Mouse (Mus musculus) heart, embryonic 14.5 days (tissue): ENCODE results near the gene Nlrp10. TPM values are rescaled to one million over a fixed set of nuclear protein-coding genes. Genes with fewer than 3 reads are reported as not detected.

Experiments
- ATAC-seq: fragments of 200-750 bp; cut with Nextera tagmentation; 2 replicates; pipeline ENCODE4 v1.8.0; 2017; ENCODE audit warnings: low read depth, moderate TSS enrichment; ENCODE audit not compliant: insufficient number of reproducible peaks, insufficient read depth, low FRiP score
- H3K27ac ChIP-seq, 2 experiments: fragments of 200-500 bp in 1 of 2; fragments of 300-500 bp in 1 of 2; sonication (generic) in 1 of 2; replicated peaks in 1 of 2; 2 replicates each; pipeline ENCODE4 v1.5.1; 2012 to 2014; ENCODE audit warnings: low read depth in 2 of 2, low read length in 2 of 2, control low read depth in 1 of 2, mild to moderate bottlenecking in 1 of 2, mixed read lengths in 1 of 2; ENCODE audit not compliant: control insufficient read depth in 1 of 2, insufficient read depth in 1 of 2
- H3K27me3 ChIP-seq: fragments of 300-500 bp; sonication (generic); 2 replicates; pipeline ENCODE4 v1.6.1; 2014; ENCODE audit warnings: mild to moderate bottlenecking, low read length, control low read depth; ENCODE audit not compliant: control insufficient read depth, insufficient read depth
- H3K36me3 ChIP-seq: fragments of 300-500 bp; sonication (generic); 2 replicates; pipeline ENCODE4 v1.6.1; 2014; ENCODE audit warnings: mild to moderate bottlenecking, control low read depth, low read length, mixed read lengths; ENCODE audit not compliant: control insufficient read depth, insufficient read depth
- H3K4me1 ChIP-seq, 2 experiments: fragments of 200-500 bp in 1 of 2; fragments of 300-500 bp in 1 of 2; sonication (generic) in 1 of 2; 2 replicates each; pipeline ENCODE4 v1.6.1; 2012 to 2014; ENCODE audit warnings: low read length in 2 of 2, control low read depth in 1 of 2, mixed read lengths in 1 of 2; ENCODE audit not compliant: control insufficient read depth in 2 of 2, insufficient read depth in 2 of 2
- H3K4me2 ChIP-seq: fragments of 300-500 bp; sonication (generic); 2 replicates; pipeline ENCODE4 v1.6.1; 2014; ENCODE audit warnings: mild to moderate bottlenecking, low read length
- H3K4me3 ChIP-seq, 2 experiments: fragments of 200-500 bp in 1 of 2; fragments of 300-500 bp in 1 of 2; sonication (generic) in 1 of 2; 2 replicates each; pipeline ENCODE4 v1.5.1; 2012 to 2014; ENCODE audit warnings: low read length in 2 of 2, mild to moderate bottlenecking in 2 of 2, control low read depth in 1 of 2, low read depth in 1 of 2, moderate library complexity in 1 of 2; ENCODE audit not compliant: control insufficient read depth in 1 of 2, insufficient read depth in 1 of 2
- H3K9ac ChIP-seq: fragments of 300-500 bp; sonication (generic); 2 replicates; pipeline ENCODE4 v1.6.1; 2014; ENCODE audit warnings: mild to moderate bottlenecking, low read length
- H3K9me3 ChIP-seq: fragments of 300-500 bp; sonication (generic); 2 replicates; pipeline ENCODE4 v1.6.1; 2016; ENCODE audit warnings: low read length, control low read depth; ENCODE audit not compliant: control insufficient read depth
- WGBS: fragments of 180-500 bp; shearing (Covaris S2); extraction: QIAGEN DNeasy Blood & Tissue Kit; methylation state at CpG from one replicate; pipeline ENCODE4 v1.1.7; 2014; 5-methylcytosine and 5-hydroxymethylcytosine counted together
- polyA plus RNA-seq: library from polyadenylated mRNA; unstranded; fragments of >200 nt; fragmentation: Nextera tagmentation; extraction: Ambion mirVana; gene quantifications from 2 replicates; pipeline ENCODE4 v1.2.1, GENCODE M21; 2014

Nlrp10 gene
- polyA plus RNA-seq, 1 experiment from 2014 or later = 16.3 TPM

- no peaks in the 10 kb centered on the region for H3K27me3 ChIP-seq
- peak overlapping the region; percentile 88 for H3K4me2 ChIP-seq
- H3K4me1 ChIP-seq = peaks cover 6 to 11% of the 10 kb centered on the region in 2 experiments
- peaks cover 42% of the 10 kb centered on the region for H3K36me3 ChIP-seq
- H3K4me3 ChIP-seq = peak overlapping the region; percentile 97 to 99
- peak overlapping the region; percentile 96 for H3K9ac ChIP-seq
- ATAC-seq = no peak
- 77% methylated on average over 7 of the region's 7 CpGs for WGBS
- H3K9me3 ChIP-seq = no peaks in the 10 kb centered on the region
- H3K27ac ChIP-seq = no peak overlapping the region
Observed at GRCm38 (mm10) chr7:108935411-108935810, 5.4 kb upstream of the Nlrp10 start.

DNA sequence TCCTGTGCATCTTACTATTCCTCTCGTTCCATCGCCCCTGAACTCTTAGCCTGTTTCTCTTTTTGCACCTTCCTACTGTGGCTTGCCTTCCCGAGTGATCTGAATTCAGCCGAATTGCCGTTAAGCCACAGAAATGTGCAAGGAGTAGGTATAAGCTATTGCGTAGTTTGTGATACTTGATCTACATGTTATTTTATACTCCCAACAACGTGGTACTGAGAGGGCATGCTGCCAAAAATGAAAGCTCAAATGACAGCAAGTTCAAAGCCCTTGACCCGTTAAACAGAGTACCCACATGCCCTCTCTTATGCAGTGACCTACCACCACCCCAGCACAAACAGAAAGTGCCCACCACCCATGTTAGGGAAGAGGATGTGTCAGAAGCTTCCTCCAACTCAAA is 4.9 kb upstream of the Nlrp10 start:
- Histone ChIP-seq H3K27me3 (no peaks in the 10 kb centered on the region), H3K27ac (peak overlapping the region in 1 of 2 experiments; percentile 75; a peak in 2 of 4 replicates)
- ATAC-seq = no peak

DNA sequence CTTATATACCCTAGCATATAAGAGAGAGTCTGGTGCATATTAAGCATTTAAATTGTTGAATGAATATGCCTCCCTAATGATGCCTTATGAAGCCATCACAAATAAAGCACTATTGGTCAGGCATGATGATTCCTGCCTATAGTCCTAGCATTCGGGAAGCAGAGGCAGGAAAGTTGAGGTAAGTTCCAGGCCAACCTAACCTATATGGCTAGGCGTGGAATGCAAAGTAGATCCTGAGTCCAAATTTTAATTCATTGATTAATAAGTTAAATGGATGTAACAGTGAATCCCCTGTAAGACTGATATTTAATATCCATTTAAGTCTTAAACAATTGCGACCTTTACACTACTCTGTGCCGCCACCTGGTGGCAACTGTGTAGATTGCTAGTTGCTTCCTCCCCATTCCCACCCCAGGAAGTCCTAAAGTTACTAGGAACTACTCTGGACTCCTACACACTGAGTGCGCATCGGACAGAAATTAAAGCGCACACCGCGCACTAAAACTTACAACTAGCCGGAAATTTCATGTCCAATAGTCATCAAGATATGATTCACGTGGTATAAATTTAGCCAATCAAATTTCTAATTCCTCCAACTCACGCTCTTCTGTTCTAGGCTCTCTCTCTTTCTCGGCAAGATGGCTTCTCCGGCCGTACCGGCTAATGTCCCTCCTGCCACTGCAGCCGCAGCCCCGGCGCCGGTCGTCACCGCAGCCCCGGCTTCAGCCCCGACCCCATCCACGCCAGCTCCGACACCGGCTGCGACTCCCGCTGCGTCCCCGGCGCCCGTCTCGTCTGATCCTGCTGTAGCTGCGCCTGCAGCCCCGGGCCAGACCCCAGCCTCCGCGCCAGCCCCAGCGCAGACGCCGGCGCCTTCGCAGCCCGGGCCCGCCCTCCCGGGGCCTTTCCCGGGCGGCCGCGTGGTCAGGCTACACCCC is 4.1 kb upstream of the Nlrp10 start, which contains the start of gene Eif3f:
Eif3f (plus strand) TSS at position 624 of the 938 bp plus-strand sequence.
- WGBS = 2% methylated on average over 47 of the region's 50 CpGs
- peak; percentile 95 for ATAC-seq
- peak within 1 kb of the TSS; percentile 75 to 76; a peak in 3 of 4 replicates for H3K27ac ChIP-seq
- no peaks in the 10 kb centered on the region for H3K9me3 ChIP-seq
- H3K4me2 ChIP-seq = peak within 1 kb of the TSS; percentile 88
- H3K27me3 ChIP-seq = no peaks in the 10 kb centered on the region
- peaks cover 6 to 11% of the 10 kb centered on the region in 2 experiments for H3K4me1 ChIP-seq
- H3K9ac ChIP-seq = peak within 1 kb of the TSS; percentile 96
- peak within 1 kb of the TSS; percentile 97 to 99 for H3K4me3 ChIP-seq
- peaks cover 28% of the 10 kb centered on the region for H3K36me3 ChIP-seq

More for the DNA sequence above, 4.9 kb upstream of the Nlrp10 start:
- Histone ChIP-seq H3K4me2 (peak overlapping the region; percentile 88), H3K4me1 (peaks cover 6 to 11% of the 10 kb centered on the region in 2 experiments), H3K4me3 (peak overlapping the region; percentile 97 to 99), H3K9me3 (no peaks in the 10 kb centered on the region), H3K9ac (peak overlapping the region; percentile 96), H3K36me3 (peaks cover 36% of the 10 kb centered on the region)
- 4% methylated on average over 8 of the region's 8 CpGs for WGBS

DNA sequence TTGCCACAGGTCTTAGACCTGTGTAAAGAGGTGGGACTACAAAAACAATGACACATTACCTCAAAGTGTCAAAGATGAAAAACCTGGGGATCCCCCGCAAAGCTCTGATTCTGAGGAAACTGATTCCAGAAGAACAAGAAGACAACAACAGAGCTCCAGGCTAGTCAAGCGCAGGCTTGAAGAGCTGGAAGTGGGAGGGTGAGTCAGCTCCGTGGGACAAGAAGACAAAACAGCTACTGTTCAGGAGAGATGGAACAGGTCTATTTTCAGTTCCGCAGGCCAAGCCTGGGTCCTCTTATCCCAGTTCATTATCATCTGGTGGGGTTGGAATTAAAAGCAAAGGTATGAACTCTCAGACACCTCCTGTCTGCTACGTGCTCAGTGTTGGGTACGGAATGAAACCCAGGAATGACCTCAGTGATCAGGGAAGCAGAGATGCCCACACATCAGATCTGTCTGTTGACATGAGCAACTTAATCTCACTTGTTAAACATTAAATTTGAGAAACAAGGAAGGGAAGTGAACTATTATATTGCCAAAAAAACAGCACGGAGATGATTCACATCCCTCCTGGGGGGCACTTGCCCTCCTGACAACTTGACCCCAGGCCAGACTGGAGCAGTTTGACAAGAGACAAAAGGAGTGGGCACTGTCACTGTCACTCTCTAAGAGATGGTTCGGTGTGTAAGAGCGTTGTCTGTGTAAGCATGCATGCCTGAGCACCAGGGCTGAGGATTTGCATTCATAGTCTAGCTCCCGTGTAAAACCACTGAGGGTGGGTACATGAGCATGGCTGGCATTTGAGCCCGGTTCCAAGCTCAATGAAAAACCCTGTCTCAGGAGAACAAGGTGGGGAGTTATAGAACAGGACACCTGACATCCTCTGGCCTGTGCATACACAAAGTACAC is 1.4 kb downstream of the Nlrp10 start:
- Histone ChIP-seq H3K27me3 (no peaks in the 10 kb centered on the region), H3K9ac (peak overlapping the region; percentile 57; the same call in 1 of the 2 replicates), H3K4me1 (no peaks in the 10 kb centered on the region), H3K27ac (peak overlapping the region; percentile 12 to 24; a peak in 1 of 4 replicates), H3K4me3 (peak overlapping the region in 1 of 2 experiments; percentile 36; a peak in 1 of 4 replicates), H3K36me3 (peaks cover 10% of the 10 kb centered on the region), H3K9me3 (no peaks in the 10 kb centered on the region), H3K4me2 (peak overlapping the region; percentile 54)
- WGBS = 64% methylated on average over 11 of the region's 11 CpGs
- ATAC-seq = no peak

DNA sequence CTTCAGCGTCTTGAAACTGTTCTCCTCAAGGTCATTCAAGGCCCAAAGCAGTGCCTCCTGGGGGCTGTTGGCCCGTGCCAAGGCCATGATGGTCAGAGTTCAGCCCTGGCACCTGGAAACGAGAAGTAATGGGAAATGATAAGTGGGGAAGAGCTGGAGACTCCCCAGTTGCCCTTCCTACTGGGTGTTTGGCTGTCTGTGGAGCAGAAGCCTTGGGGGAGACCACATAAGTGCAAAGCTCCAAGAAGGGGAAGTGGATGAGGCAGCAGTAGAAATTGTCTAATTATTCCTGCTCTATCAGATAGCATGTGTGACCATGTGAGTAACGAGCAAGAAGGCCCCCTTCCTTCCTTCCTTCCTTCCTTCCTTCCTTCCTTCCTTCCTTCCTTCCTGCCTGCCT is 2.9 kb downstream of the Nlrp10 start:
- Histone ChIP-seq H3K27ac (no peak overlapping the region), H3K4me1 (no peaks in the 10 kb centered on the region), H3K9me3 (no peaks in the 10 kb centered on the region), H3K9ac (no peak overlapping the region), H3K27me3 (no peaks in the 10 kb centered on the region), H3K36me3 (peaks cover 10% of the 10 kb centered on the region), H3K4me2 (no peak overlapping the region), H3K4me3 (no peak overlapping the region)
- no peak for ATAC-seq
- 66% methylated on average over 4 of the region's 4 CpGs for WGBS

DNA sequence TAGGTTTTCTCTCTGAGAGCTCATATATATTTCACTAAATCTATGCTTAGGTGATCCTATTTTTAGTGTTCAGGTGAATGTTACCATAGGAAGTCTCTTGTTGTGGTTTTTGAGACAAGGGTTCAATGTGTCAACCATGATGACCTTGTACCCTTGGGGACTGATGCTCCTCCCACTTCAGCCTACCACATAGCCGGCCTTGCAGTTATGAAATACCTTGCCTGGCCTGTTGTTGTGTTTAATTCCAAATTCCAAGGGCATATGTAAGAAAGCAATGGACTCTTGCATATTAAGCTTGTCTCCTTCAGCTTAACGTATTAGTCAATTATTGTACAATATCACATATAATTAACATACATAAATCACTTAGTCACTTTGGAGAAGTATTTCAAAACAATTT is 26.0 kb downstream of the Nlrp10 start:
- 71% methylated on average over 2 of the region's 2 CpGs for WGBS
- no peak for ATAC-seq
- H3K4me3 ChIP-seq = no peak overlapping the region
- H3K9ac ChIP-seq = no peak overlapping the region
- H3K9me3 ChIP-seq = no peaks in the 10 kb centered on the region
- H3K27ac ChIP-seq = no peak overlapping the region
- H3K27me3 ChIP-seq = no peaks in the 10 kb centered on the region
- H3K4me1 ChIP-seq = no peaks in the 10 kb centered on the region
- H3K4me2 ChIP-seq = no peak overlapping the region
- no peaks in the 10 kb centered on the region for H3K36me3 ChIP-seq

GRCm38 (mm10) chr7:108894320-108894719 is 35.7 kb downstream of the Nlrp10 start, which contains the start of gene Olfr519:
Olfr519 (minus strand) TSS chr7:108894420.
- Histone ChIP-seq H3K27me3 (no peaks in the 10 kb centered on the region), H3K36me3 (no peaks in the 10 kb centered on the region), H3K27ac (no peak within 1 kb of the TSS), H3K9me3 (no peaks in the 10 kb centered on the region), H3K4me3 (no peak within 1 kb of the TSS), H3K9ac (no peak within 1 kb of the TSS), H3K4me2 (no peak within 1 kb of the TSS), H3K4me1 (no peaks in the 10 kb centered on the region)
- no peak for ATAC-seq
- 76% methylated on average over 5 of the region's 5 CpGs for WGBS
